Mouse (Mus musculus) retina, embryonic 14.5 days (tissue): ENCODE results near the gene Cacna1a.

Experiments
- DNase-seq: peaks from one replicate; pipeline ENCODE4 v3.0.0-alpha.2; 2015; ENCODE audit warnings: low spot score

The Cacna1a gene

DNA sequence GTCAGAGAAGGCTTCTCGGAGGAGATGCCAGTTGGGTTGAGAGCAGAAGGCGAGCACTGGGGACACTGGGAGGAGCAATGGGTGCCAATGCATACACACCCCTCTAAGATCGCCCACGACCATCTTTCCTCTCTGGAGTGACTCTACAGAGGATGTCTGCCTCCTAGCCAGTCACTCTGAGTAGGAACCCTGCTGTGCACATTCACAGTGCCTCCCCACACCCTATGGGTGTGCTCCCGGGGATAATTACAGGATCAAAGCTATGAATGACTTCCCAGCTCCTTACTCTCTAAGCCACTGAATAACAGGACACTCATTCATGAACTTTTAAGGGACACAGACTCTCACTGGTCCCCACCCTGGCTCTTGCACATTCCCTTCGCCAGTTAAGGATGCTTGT lies 151.1 kb downstream of the Cacna1a start:
- no peak for DNase-seq

DNA sequence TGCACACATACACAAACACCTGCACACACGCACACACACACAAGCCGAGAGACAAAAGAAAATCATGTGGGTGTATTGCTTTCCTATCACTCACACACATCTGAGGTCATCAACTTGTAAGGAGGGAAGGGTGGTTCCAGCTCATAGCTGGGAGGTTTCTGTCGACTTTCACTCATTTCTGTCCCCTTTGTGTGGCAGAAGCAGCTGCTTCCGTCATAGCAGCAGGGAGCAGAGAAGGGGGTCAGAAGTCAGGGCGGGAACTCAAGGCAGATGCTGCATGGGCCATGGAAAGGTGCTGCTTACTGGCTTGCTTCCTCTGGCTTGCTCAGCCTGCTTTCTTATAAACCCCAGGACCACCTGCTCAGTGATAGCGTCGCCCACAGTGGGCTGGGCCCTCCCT lies 154.2 kb downstream of the Cacna1a start:
- DNase-seq: no peak

DNA sequence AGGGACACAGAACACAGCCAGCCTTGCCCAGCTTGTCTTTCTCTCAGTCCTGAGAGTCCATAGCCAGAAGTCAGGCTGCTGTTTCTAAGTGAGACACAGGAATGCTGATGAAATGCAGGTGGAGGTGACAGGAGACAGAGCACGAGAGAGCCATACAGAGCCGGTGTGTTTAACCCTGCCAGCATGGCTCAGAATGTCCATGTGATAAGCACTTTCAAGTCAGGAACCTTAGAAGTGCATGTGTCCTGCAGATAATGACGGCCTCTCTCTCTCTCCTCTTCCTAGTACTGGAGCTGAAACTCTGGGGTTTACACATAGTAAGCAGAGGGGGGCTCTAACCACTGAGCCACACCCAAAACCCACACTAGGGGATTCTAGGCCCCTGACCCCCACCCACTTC lies 157.3 kb downstream of the Cacna1a start:
- DNase-seq: no peak

GRCm38 (mm10) chr8:84552457-84552856 lies 164.2 kb downstream of the Cacna1a start:
- DNase-seq: no peak

DNA sequence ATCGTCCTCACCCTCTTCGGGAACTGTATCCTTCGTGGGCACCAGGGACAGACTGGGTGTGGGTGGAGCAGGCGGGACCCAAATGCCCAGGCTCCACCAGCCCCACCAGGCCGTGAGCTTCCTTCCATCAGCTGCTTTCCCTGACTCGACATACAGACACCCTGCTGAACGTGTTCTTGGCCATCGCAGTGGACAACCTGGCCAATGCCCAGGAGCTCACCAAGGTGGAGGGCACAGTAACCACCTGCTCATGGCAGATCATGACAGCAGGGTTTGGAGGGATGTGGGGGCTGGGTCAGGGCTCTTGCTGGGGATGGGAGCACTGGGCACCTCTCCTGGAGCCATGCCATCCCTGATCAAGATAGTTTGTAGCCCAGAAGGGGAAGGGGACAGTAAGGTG lies 164.9 kb downstream of the Cacna1a start:
- no peak for DNase-seq

- DNase-seq: no peak
These were observed 165.4 kb downstream of the Cacna1a start for GRCm38 (mm10) chr8:84553617-84554016.

- peak; percentile 71 for DNase-seq
These were observed 166.2 kb downstream of the Cacna1a start for GRCm38 (mm10) chr8:84554301-84555027.

- DNase-seq: no peak
These were observed 167.0 kb downstream of the Cacna1a start for GRCm38 (mm10) chr8:84555269-84555668.

DNA sequence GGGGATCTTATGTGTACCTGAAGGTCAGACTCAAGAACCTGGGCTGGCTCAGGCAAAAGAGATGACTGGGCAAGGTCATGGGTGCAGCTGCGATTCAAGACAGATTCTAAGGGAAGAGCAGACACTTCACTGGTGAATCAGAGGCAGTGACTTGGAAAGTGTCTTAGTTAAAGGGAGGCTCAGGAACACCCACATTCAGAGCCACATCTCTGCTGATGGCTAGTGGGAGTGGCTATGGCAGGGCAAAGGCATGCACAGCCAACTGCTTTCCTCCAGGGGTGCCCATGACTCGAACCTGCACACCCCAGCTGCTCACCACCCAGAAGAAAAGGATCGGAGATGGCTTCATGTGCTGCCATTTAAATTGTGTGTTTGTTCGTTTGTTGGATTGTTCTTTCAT lies 169.7 kb downstream of the Cacna1a start:
- DNase-seq: no peak

GRCm38 (mm10) chr8:84559121-84559604 lies 170.9 kb downstream of the Cacna1a start:
- DNase-seq: peak; percentile 37

- DNase-seq: no peak
These were observed 173.5 kb downstream of the Cacna1a start for GRCm38 (mm10) chr8:84561698-84562097.

- DNase-seq: no peak
These were observed 175.8 kb downstream of the Cacna1a start for GRCm38 (mm10) chr8:84564042-84564441.

GRCm38 (mm10) chr8:84565577-84566360 lies 177.5 kb downstream of the Cacna1a start:
- DNase-seq: no peak

DNA sequence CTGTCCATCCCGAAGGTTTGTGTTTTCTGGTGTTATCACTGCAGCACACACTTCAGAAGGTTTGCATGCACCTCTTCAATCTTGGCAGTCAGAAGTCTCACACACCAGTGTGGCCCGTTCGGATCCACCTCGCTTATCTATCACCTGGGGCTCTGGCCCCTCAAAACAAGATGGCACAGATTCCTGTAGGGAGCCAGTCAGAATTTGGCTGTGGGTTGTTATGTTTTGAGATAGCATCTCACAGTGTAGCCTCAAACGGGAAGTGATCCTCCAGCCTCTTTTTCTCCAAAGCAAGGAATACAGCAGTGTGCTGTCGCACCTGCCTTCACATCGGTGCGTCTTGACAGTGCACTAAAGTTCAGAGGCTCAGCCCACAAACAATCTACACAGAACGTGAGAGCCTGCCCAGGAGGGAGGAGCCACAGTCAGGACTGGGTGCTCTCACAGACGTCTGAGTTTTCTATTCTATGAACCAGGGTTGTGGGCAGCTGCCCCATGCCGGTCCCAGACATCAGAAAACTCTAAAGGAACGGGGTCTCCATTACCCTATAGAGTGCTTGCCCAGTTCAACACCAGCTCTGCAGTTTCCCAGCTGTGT lies 178.7 kb downstream of the Cacna1a start:
- DNase-seq: no peak

DNA sequence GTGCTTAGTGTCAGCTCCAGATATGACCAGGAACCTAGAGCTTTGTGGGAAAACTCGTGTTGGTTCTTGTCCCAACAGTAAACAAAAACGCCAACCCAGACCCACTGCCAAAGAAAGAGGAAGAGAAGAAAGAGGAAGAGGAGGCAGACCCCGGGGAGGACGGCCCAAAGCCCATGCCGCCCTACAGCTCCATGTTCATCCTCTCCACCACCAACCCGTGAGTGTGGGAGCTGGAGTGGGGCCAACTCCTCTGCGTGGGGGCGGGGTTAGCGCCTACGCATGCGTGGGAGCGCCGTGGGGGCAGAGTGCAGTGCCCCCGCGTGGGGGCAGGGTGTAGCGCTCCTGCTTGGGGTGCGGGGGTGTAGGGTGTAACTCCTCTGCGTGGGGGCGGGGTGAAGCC lies 179.3 kb downstream of the Cacna1a start:
- DNase-seq: no peak

DNA sequence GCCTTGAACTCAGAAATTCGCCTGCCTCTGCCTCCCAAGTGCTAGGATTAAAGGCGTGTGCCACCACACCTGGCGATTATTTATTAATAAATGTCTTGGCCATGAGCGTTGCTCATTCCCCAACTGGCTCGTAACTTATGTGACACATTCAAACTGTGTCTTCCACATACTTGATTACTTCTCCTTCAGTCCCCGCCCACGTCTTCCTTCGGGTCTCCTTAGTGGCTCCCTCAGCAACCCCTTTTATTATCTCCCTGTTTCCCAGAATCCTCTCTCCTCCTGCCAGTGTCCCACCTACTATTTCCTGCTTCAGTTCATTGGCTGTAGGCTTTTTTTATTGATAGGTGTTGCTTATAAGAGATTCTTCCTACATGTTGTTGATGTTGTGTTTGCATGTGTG lies 180.5 kb downstream of the Cacna1a start:
- DNase-seq: no peak

- DNase-seq: peak; percentile 68
These were observed 181.9 kb downstream of the Cacna1a start for GRCm38 (mm10) chr8:84569921-84570673.

- no peak for DNase-seq
These were observed 189.2 kb downstream of the Cacna1a start for GRCm38 (mm10) chr8:84577432-84577831.

DNA sequence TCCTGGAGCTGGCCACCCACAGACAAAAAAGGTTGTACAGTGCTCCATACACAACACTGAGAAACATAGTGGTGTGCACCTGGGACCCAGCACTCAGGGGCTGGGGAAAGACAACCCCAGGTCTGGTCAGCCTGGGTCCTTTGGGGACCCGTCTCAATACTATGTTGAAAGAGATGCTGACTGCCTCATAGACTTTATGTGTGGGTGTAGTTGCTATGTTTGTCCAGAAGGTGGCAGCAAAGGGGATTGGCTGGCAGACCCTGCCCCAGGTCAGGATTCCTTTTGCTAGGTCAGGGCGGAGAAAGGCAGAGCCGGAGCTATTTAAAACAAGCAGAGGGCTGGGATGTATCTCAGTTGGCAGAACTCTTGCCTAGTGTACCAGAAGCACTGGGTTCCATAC lies 191.4 kb downstream of the Cacna1a start:
- peak; percentile 85 for DNase-seq

GRCm38 (mm10) chr8:84585311-84585710 lies 197.1 kb downstream of the Cacna1a start:
- DNase-seq: peak; percentile 22

- DNase-seq: no peak
These were observed 198.0 kb downstream of the Cacna1a start for GRCm38 (mm10) chr8:84586221-84586620.

- no peak for DNase-seq
These were observed 200.3 kb downstream of the Cacna1a start for GRCm38 (mm10) chr8:84588498-84588897.
